15 mouse cellular contexts compared by ENCODE assay signal in the genomic region with DNA sequence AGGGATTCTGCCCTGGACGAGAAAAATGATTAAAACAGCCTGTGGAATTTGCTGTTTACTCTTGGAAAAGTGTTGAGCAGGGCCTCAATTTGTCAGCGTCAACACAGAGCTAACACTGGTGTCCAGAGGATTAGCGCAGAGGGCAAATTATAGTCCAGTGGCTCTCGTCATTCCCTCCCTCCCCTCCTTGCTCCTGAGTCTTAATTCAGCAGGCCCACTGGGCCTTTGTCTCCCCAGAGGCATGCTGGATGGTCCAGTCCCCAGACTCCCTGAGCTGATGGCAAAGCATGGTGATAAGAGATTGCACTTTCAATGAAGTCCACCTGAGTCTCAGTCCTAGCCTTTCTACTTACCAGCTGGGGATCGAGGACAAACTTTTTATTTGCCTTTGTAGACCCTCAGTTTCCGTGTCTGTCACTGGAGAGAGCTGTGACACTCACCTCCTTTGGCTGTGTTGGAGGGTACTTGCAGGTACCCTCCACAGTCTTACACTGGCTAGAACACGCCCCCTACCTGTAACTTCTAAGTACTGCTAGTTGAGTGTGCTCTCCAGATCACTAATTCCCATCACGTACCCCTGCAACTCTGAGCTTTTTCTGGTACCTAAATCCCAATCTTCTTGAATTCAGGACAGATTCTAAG.
DNase-seq lines count a peak whose midpoint lies in the region; ATAC-seq and TF ChIP-seq lines count a peak whose summit lies in the region.
"Had no signal": no experiment of that assay in that cellular context is flagged by ENCODE, and none has a peak within 500 bp of the region (broad histone marks: within the 10 kb centered on the region; RNA-seq: fewer than 3 reads in every experiment).

No protein-coding gene starts in this region.

- no peak for DNase-seq in kidney, adult 2 months
- peak; percentile 10 for DNase-seq in A20 (ENCODE audit: low read depth, low spot score)
- peak; percentile 8 for DNase-seq in mesoderm, embryonic 11.5 days (ENCODE audit: low read depth, low spot score)
- DNase-seq in testis, postnatal 10 days (ENCODE audit: low spot score) = no peak
- no peak for DNase-seq in frontal cortex, postnatal 14 days (ENCODE audit: low spot score in 2 of 2)
- DNase-seq in layer of hippocampus, postnatal 10 days (ENCODE audit: low spot score in 2 of 2) = no peak
- DNase-seq: adrenal gland, postnatal 36 days; cerebellum, postnatal 36 days; kidney, postnatal 10 days; right cerebral cortex, postnatal 25 days had no signal

- no peak overlapping the region for H3K4me2 ChIP-seq in kidney, embryonic 14.5 days (replicated peaks; ENCODE audit: low read depth, low read length)
- H3K4me2 ChIP-seq: limb, embryonic 13.5 days had no signal

- H3K9me3 ChIP-seq in kidney, embryonic 14.5 days (ENCODE audit: control insufficient read depth, low read length) = no peaks in the 10 kb centered on the region
- H3K9me3 ChIP-seq: limb, embryonic 13.5 days had no signal

- H3K36me3 ChIP-seq in kidney, adult 2 months (ENCODE audit: control insufficient read depth, insufficient read depth, low read length) = no peaks in the 10 kb centered on the region
- H3K36me3 ChIP-seq in kidney, embryonic 14.5 days (ENCODE audit: control insufficient read depth, insufficient read depth, low read length) = no peaks in the 10 kb centered on the region
- H3K36me3 ChIP-seq: G1E; limb, embryonic 13.5 days had no signal

- no peak for ATAC-seq in kidney, embryonic 14.5 days (ENCODE audit: low FRiP score, low TSS enrichment)
- ATAC-seq: forebrain, embryonic 14.5 days had no signal

- no peak for TF ChIP-seq POLR2A in kidney, adult 2 months (IDR thresholded peaks at IDR 0.05; ENCODE audit: low read depth, low read length)
- no peak for TF ChIP-seq POLR2A in cortical plate, adult 2 months (IDR thresholded peaks at IDR 0.05; ENCODE audit: extremely low read depth, insufficient read depth, low read length)

- WGBS in kidney, adult 2 months = 59% methylated on average over 8 of the region's 8 CpGs
- 49% methylated on average over 8 of the region's 8 CpGs for WGBS in kidney, embryonic 14.5 days

- no peak overlapping the region for H3K4me3 ChIP-seq in kidney, adult 2 months (ENCODE audit: insufficient read depth, low read depth, low read length)
- H3K4me3 ChIP-seq in kidney, embryonic 14.5 days (ENCODE audit: low read length) = no peak overlapping the region
- H3K4me3 ChIP-seq in cortical plate, adult 2 months (ENCODE audit: insufficient read depth, low read length) = no peak overlapping the region
- H3K4me3 ChIP-seq: limb, embryonic 13.5 days had no signal

- H3K27me3 ChIP-seq in kidney, adult 2 months (replicated peaks; ENCODE audit: control insufficient read depth, insufficient read depth, low read length) = no peaks in the 10 kb centered on the region
- H3K27me3 ChIP-seq in kidney, embryonic 14.5 days (ENCODE audit: control insufficient read depth, insufficient read depth, low read length) = no peaks in the 10 kb centered on the region
- H3K27me3 ChIP-seq: limb, embryonic 13.5 days had no signal

- no peaks in the 10 kb centered on the region for H3K4me1 ChIP-seq in kidney, adult 2 months (ENCODE audit: control insufficient read depth, insufficient read depth, low read length)
- H3K4me1 ChIP-seq in kidney, embryonic 14.5 days (ENCODE audit: control insufficient read depth, insufficient read depth, low read length) = no peaks in the 10 kb centered on the region
- H3K4me1 ChIP-seq in cortical plate, adult 2 months (ENCODE audit: control insufficient read depth, insufficient read depth, low read length) = peaks cover 3% of the 10 kb centered on the region; the same call in 1 of the 2 replicates

- 0 out of 2 replicates have a peak, but pooled peaks have one; percentile 6 for TF ChIP-seq CTCF in kidney, adult 2 months (conservative IDR thresholded peaks at IDR 0.05; ENCODE audit: insufficient read depth, insufficient read length, low read depth, low read length)
- 0 out of 2 replicates have a peak, but pooled peaks have one; percentile 8 for TF ChIP-seq CTCF in cortical plate, adult 2 months (IDR thresholded peaks at IDR 0.05; ENCODE audit: extremely low read depth, insufficient read depth, low read length)

- no peak overlapping the region for H3K27ac ChIP-seq in kidney, adult 2 months (ENCODE audit: insufficient read depth, low read depth, low read length)
- H3K27ac ChIP-seq in kidney, embryonic 14.5 days (ENCODE audit: low read depth, low read length) = no peak overlapping the region
- no peak overlapping the region for H3K27ac ChIP-seq in cortical plate, adult 2 months (ENCODE audit: insufficient read depth, low read length)
- H3K27ac ChIP-seq: limb, embryonic 13.5 days had no signal

- H3K9ac ChIP-seq in kidney, embryonic 14.5 days (ENCODE audit: low read depth, low read length) = no peak overlapping the region
- H3K9ac ChIP-seq: limb, embryonic 13.5 days had no signal

Comparison
In these comparisons a context has a peak if more than half of its experiments do, and no peak if none do; other contexts are left out.
1. DNase-seq: peak in A20 (single experiment) and mesoderm, embryonic 11.5 days (single experiment); none in kidney, adult 2 months (single experiment), testis, postnatal 10 days (single experiment), frontal cortex, postnatal 14 days (0 of 2) and layer of hippocampus, postnatal 10 days (0 of 2).